ENCODE assay signal across 19 mouse cellular contexts in the genomic region with DNA sequence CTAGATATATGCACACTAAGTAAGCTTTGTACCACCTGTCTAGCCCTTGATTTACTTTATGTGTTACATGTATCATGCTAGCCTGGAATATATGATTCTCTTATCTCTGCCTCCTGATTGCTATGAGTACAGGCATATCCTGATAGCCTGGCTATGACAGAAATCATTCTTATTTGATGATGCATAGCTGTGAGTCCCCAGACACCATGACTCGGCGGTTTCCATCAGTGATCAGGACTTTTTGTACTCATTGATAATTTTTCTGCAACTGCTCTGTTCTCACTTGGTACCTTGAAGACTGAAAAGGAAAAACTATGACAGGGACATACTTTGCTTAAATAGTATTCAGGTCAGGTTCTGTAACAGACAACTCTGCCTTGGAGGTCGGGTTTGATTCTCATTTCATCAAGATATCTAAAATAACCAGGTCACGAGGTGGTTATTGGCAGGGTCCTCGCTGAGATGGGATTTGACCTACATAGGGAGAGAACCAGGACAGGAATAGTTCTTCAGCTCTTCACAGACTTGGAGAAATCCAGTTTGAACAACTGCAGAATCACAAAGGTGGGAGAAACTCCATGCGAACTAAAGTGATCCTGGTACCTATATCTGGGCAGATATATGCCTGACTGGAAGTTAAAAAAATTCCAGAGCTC.
DNase-seq lines count a peak whose midpoint lies in the region; TF ChIP-seq lines count a peak whose summit lies in the region.
"Had no signal": no experiment of that assay in that cellular context is flagged by ENCODE, and none has a peak within 500 bp of the region (broad histone marks: within the 10 kb centered on the region; RNA-seq: fewer than 3 reads in every experiment).

No protein-coding gene starts in this region.

- no peaks in the 10 kb centered on the region for H3K4me1 ChIP-seq in ES-E14 (ENCODE audit: control insufficient read depth in 2 of 2, insufficient read depth in 2 of 2, low read length in 2 of 2, poor library complexity in 1 of 2)
- H3K4me1 ChIP-seq: embryonic facial prominence, embryonic 12.5 days; heart, embryonic 10.5 days; hindbrain, embryonic 13.5 days had no signal

- in situ Hi-C loops in ES-E14 (cut with MboI; ENCODE audit: low sequenced_read_pairs in 2 of 2, unreplicated experiment in 2 of 2): no loop called here

- no peaks in the 10 kb centered on the region for H3K36me3 ChIP-seq in ES-E14 (ENCODE audit: control insufficient read depth, insufficient read depth, low read length, poor library complexity, severe bottlenecking)
- H3K36me3 ChIP-seq: forebrain, embryonic 12.5 days; heart, embryonic 10.5 days had no signal

- intact Hi-C loops in gastrocnemius, adult 2 months (cut with DNase I): loop anchor here (5.0 kb wide), 1 partner anchor 241 kb away; no protein-coding TSS in a partner anchor
- intact Hi-C loops in gastrocnemius, postnatal 14 days (cut with DNase I; ENCODE audit: low total_unique reads): loop anchor here (10.0 kb wide), 1 partner anchor 93 kb away; no protein-coding TSS in a partner anchor

- H3K9me3 ChIP-seq in ES-E14 (ENCODE audit: control insufficient read depth, insufficient read depth, low read depth, low read length): no peaks in the 10 kb centered on the region
- H3K9me3 ChIP-seq: embryonic facial prominence, embryonic 12.5 days; forebrain, embryonic 12.5 days; heart, embryonic 10.5 days; hindbrain, embryonic 13.5 days had no signal

- no peak for TF ChIP-seq CTCF in gastrocnemius, adult 2 months (IDR thresholded peaks at IDR 0.05)

- H3K9ac ChIP-seq in ES-E14 (ENCODE audit: insufficient read depth, low read depth, low read length, poor library complexity, severe bottlenecking): no peak overlapping the region
- H3K9ac ChIP-seq: embryonic facial prominence, embryonic 12.5 days; forebrain, embryonic 12.5 days; forebrain, postnatal 0 days; hindbrain, embryonic 13.5 days had no signal

- peak; percentile 71 for DNase-seq in gastrocnemius, adult 2 months
- no peak for DNase-seq in gastrocnemius, postnatal 14 days
- DNase-seq in 3T3-L1 (ENCODE audit: low read depth, low spot score) (peak; percentile 56), ES-E14 (ENCODE audit: low read depth, low spot score) (no peak)
- peak; percentile 55 for DNase-seq in skeletal muscle tissue, adult 2 months (ENCODE audit: low read depth, low spot score)
- no peak for DNase-seq in retina, embryonic 14.5 days (ENCODE audit: low spot score)
- DNase-seq: adrenal gland, adult 2 months; adrenal gland, postnatal 36 days; cerebellum, postnatal 25 days; forebrain, postnatal 0 days; gastrocnemius, postnatal 25 days; heart, adult 18-20 months; heart, postnatal 10 days; kidney, adult 11 months had no signal

- H3K4me3 ChIP-seq in gastrocnemius, adult 2 months: peak overlapping the region; percentile 40
- no peak overlapping the region for H3K4me3 ChIP-seq in ES-E14 (ENCODE audit: insufficient read depth in 1 of 2, low read depth in 1 of 2, low read length in 2 of 2, poor library complexity in 1 of 2, severe bottlenecking in 1 of 2)
- H3K4me3 ChIP-seq: embryonic facial prominence, embryonic 12.5 days; forebrain, embryonic 12.5 days; heart, embryonic 10.5 days; hindbrain, embryonic 13.5 days had no signal

- H3K27ac ChIP-seq in gastrocnemius, adult 2 months: peak overlapping the region; percentile 83
- H3K27ac ChIP-seq in ES-E14 (ENCODE audit: insufficient read depth, low read depth, low read length, poor library complexity, severe bottlenecking): no peak overlapping the region
- H3K27ac ChIP-seq: embryonic facial prominence, embryonic 12.5 days; forebrain, embryonic 12.5 days; heart, embryonic 10.5 days; hindbrain, embryonic 13.5 days; hindbrain, postnatal 0 days had no signal

TF ChIP-seq in ES-E14, 5 proteins besides CTCF, POLR2A, EP300 and RAD21:
- TF ChIP-seq MAFK (IDR thresholded peaks at IDR 0.05; ENCODE audit: insufficient read depth, low read depth, low read length) (0 out of 2 replicates have a peak, but pooled peaks have one; percentile 10), ZNF384 (IDR thresholded peaks at IDR 0.05; ENCODE audit: low read depth, low read length) (no peak)

Comparison
In these comparisons a context has a peak if more than half of its experiments do, and no peak if none do; other contexts are left out.
1. DNase-seq: peak in gastrocnemius, adult 2 months (single experiment), 3T3-L1 (single experiment) and skeletal muscle tissue, adult 2 months (single experiment); none in gastrocnemius, postnatal 14 days (single experiment), ES-E14 (single experiment) and retina, embryonic 14.5 days (single experiment).